Mouse (Mus musculus): ENCODE measurements at regions not wholly inside any gene's neighbourhood (a gene's known extent, or its start where the extent isn't known, plus 50 kb on each side); places are given as distances from the start of the nearest gene placed in this dataset.

- no peak for DNase-seq (ENCODE audit: low spot score)
Observed at GRCm38 (mm10) chr15:62336454-62337284, 1413.9 kb upstream of the A1bg start.

GRCm38 (mm10) chr15:62334256-62335009 is 1411.6 kb upstream of the A1bg start:
- no peak for DNase-seq (ENCODE audit: low spot score)

GRCm38 (mm10) chr15:62332129-62332528 is 1409.3 kb upstream of the A1bg start:
- no peak for DNase-seq (ENCODE audit: low spot score)

GRCm38 (mm10) chr15:62331138-62331800 is 1408.5 kb upstream of the A1bg start:
- no peak for DNase-seq (ENCODE audit: low spot score)

GRCm38 (mm10) chr15:62328920-62329319 is 1406.1 kb upstream of the A1bg start:
- DNase-seq (ENCODE audit: low spot score): no peak

- DNase-seq (ENCODE audit: low spot score): no peak
Observed at GRCm38 (mm10) chr15:62328305-62328881, 1405.6 kb upstream of the A1bg start.

GRCm38 (mm10) chr15:62327481-62327880 is 1404.7 kb upstream of the A1bg start:
- no peak for DNase-seq (ENCODE audit: low spot score)

- DNase-seq (ENCODE audit: low spot score): no peak
Observed at GRCm38 (mm10) chr15:62326524-62326923, 1403.7 kb upstream of the A1bg start.

- no peak for DNase-seq (ENCODE audit: low spot score)
Observed at GRCm38 (mm10) chr15:62325451-62326290, 1402.9 kb upstream of the A1bg start.

- no peak for DNase-seq (ENCODE audit: low spot score)
Observed at GRCm38 (mm10) chr15:62320966-62321365, 1398.2 kb upstream of the A1bg start.

- DNase-seq (ENCODE audit: low spot score): no peak
Observed at GRCm38 (mm10) chr15:62314449-62314848, 1391.6 kb upstream of the A1bg start.

GRCm38 (mm10) chr15:62302233-62302632 is 1379.4 kb upstream of the A1bg start:
- no peak for DNase-seq (ENCODE audit: low spot score)

GRCm38 (mm10) chr15:62301567-62301966 is 1378.8 kb upstream of the A1bg start:
- no peak for DNase-seq (ENCODE audit: low spot score)

GRCm38 (mm10) chr15:62297138-62297537 is 1374.3 kb upstream of the A1bg start:
- DNase-seq (ENCODE audit: low spot score): no peak

GRCm38 (mm10) chr15:62295233-62295927 is 1372.6 kb upstream of the A1bg start:
- DNase-seq (ENCODE audit: low spot score): no peak

GRCm38 (mm10) chr15:62294786-62295185 is 1372.0 kb upstream of the A1bg start:
- DNase-seq (ENCODE audit: low spot score): no peak

- DNase-seq (ENCODE audit: low spot score): no peak
Observed at GRCm38 (mm10) chr15:62292876-62293275, 1370.1 kb upstream of the A1bg start.

GRCm38 (mm10) chr15:62290687-62291086 is 1367.9 kb upstream of the A1bg start:
- DNase-seq (ENCODE audit: low spot score): no peak

- no peak for DNase-seq (ENCODE audit: low spot score)
Observed at GRCm38 (mm10) chr15:62286666-62287655, 1364.1 kb upstream of the A1bg start.
